Mouse (Mus musculus): ENCODE data around the gene Rtf2. TPM values are rescaled to one million over a fixed set of nuclear protein-coding genes. Genes with fewer than 3 reads are reported as not detected.

The Rtf2 gene
- total RNA-seq, 2 experiments from 2014 or later, result 59.2 to 147 TPM

DNA sequence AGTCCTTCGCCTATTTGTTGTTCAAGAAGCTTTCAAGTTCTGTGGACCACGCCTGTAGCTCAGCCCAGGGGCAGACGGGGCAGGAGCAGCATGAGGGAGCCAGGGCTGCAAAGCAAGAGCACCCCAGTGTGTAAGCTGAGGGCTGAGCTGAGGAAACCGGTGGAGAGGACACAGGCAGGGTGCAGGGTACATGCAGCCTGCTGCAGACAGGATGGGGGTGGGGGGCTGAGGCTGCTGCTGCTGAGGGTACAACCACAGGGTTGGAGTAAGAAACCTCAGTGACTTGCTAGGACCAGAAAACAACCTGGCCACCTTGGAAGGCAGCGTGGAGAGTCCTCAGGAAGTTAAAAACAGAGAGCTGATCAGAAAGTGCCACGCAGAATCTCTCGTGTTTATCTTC lies 39.9 kb downstream of the Rtf2 start:
- no peak for ATAC-seq (replicated peaks; ENCODE audit: poor library complexity, severe bottlenecking)

- ATAC-seq (replicated peaks; ENCODE audit: poor library complexity, severe bottlenecking), result peak; percentile 58
Measured at GRCm38 (mm10) chr2:172481654-172482385, 41.5 kb downstream of the Rtf2 start.

DNA sequence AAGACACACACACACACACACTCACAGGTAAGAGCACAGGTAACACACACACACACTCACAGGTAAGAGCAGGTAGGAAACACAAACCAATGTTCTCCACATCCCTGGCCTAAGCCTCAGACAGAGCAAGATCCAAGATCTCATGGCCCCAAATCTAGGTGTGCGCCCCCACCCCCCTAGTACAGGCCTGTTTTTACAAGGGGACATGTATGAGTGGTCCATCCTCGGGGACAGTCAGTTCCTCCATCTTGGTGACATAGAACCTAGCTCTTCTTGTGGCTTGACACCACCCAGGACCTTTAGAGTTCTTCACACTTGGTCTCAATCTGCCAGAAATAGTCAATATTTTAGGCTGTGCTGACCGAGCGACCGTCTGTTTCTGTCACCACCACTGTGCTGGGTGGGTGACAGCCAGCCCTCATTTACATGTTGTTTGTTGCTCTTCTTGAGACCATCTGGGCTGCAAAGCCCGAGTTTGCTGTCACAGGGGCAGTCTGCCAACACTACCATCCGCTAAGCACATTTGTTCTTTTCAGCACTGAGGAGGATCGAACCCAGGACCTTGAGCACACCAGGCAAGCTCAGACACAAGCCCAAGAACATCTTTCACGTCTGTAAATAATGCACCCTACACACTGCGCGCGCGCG lies 43.5 kb downstream of the Rtf2 start:
- no peak for ATAC-seq (replicated peaks; ENCODE audit: poor library complexity, severe bottlenecking)

- ATAC-seq (replicated peaks; ENCODE audit: poor library complexity, severe bottlenecking), result no peak
Measured at GRCm38 (mm10) chr2:172484696-172485370, 44.5 kb downstream of the Rtf2 start.

DNA sequence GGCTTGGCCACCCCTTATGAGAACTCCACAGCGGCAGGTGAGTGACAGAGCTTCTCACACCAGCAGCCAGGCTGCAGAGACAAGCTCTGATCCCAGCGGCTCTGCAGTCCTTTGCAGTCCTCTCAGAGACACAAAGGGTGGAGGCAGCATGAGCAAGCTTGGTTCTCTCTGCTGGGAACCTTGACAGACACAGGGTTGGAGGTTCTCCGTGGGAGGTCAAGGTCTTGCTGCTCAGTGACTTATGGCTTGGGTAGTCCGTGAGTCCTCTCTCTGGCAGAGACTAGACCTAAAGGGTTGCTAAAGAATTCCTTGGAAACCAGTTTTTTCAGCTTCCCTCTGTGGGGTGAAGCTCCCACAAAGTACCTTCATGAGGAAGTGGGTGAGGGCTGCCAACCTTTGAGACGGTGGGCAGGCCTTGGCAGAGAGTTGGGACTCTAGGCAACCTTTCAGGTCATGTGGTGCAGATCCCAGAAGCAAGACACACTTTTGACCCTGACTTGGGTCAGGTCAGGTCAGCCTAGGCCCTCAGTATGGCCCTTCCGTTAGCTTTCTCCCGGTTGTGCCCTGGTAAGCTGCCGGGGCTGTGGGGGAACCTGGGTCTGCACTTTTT lies 56.5 kb downstream of the Rtf2 start:
- ATAC-seq (replicated peaks; ENCODE audit: poor library complexity, severe bottlenecking), result no peak

- no peak for ATAC-seq (replicated peaks; ENCODE audit: poor library complexity, severe bottlenecking)
Measured at GRCm38 (mm10) chr2:172498823-172499222, 58.5 kb downstream of the Rtf2 start.

GRCm38 (mm10) chr2:172500752-172501316 lies 60.5 kb downstream of the Rtf2 start:
- ATAC-seq (replicated peaks; ENCODE audit: poor library complexity, severe bottlenecking), result no peak

DNA sequence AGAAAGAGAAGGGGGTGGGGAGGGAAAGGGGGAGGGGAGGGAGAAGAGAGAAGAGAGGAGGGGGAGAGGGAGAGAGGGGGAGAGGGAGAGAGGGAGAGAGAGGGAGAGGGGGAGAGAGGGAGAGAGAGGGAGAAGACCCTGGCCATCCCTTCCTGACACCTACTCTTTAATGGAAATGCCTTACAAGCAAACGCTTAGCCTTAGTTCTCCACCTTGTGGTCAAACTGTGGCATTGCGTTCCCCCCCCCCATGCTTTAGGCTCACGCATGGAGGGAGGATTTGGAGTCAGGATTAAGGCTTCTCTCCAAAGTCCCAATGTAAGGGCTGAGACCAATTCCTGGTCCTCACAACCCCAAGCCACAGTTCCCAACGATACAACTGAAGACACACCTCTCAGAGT lies 61.0 kb downstream of the Rtf2 start:
- ATAC-seq (replicated peaks; ENCODE audit: poor library complexity, severe bottlenecking), result peak; percentile 87

DNA sequence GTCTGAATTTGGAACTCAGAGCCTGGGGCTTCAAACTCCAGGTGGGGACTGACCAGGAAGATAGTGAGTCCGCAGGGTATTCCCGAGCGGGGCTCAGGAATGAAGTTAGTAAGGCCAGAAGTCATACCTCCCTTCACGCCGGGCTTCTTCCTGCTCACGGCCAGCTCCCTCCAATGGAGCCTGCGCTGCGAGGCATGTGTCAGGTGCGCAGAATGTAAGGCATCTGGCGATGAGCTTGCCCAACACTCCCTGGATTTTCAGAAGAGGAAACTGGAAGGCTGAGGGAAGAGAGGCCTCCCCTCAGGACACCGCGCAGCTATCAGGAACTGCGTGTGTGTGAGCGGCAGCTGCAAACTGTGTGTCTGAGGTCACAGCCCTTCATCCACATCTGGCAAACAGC lies 61.8 kb downstream of the Rtf2 start:
- ATAC-seq (replicated peaks; ENCODE audit: poor library complexity, severe bottlenecking), result no peak

GRCm38 (mm10) chr2:172506121-172506520 lies 65.8 kb downstream of the Rtf2 start:
- ATAC-seq (replicated peaks; ENCODE audit: poor library complexity, severe bottlenecking), result no peak

DNA sequence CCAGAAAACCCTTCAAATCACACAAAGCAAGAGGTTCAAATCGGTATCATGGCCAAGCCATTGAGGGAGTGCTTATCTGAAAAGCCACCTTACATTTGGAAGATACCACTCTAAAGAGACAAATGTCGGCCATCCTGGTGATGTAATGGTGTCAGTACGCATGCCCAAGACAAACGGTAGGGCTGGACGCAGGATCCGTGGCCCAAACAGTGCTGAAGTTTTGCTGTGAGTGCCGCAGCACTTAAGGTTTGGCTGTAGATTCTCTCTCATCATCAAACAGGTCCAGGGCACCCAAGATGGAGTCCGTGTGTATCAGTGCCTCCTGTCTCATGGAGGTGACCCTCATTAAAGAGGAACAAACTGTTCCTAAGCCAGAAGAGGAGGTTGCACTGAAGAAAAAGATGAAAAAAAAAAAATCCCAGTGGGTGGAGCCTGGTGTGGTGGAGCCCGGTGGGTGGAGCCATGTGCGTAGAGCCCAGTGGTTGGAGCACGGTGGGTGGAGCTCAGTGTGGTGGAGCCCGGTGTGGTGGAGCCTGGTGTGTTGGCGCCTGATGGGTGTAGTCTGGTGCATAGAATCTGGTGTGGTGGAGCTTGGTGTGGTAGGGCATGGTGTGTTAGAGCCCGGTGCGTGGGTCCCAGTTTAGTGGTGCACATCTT lies 69.8 kb downstream of the Rtf2 start:
- ATAC-seq (replicated peaks; ENCODE audit: poor library complexity, severe bottlenecking), result no peak

DNA sequence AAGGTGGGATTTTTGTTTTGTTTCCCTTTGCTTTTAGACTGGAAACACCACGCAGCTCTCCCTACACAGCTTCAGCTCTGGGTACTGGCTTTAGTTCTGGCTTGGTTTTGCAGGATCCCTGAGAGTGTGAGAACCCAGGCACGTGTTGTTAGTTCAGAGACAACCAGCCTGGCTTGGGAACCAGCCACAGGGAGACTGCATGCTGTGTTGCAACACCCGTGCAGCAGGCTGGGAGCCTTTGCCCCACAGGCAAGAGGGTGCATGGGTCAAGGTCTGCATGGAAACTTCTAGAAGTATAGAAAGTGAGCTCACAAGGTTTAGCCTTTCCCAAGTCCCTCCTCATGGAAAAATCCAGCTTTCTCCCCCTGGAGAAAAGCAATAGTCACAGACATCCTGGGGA lies 70.5 kb downstream of the Rtf2 start:
- ATAC-seq (replicated peaks; ENCODE audit: poor library complexity, severe bottlenecking), result no peak

- ATAC-seq (replicated peaks; ENCODE audit: poor library complexity, severe bottlenecking), result no peak
Measured at GRCm38 (mm10) chr2:172516407-172516992, 76.1 kb downstream of the Rtf2 start.

Other genes starting within 250 kb of the Rtf2 start
- gene Mc3r, start 192.1 kb upstream of the Rtf2 start, total RNA-seq (2014; fragmentation: Nextera tagmentation), result not detected in 2 replicates
- gene Mc3r, start 192.1 kb upstream of the Rtf2 start, total RNA-seq (2017), result not detected in 2 replicates
- 3.9 and 4.8 TPM in 2 replicates for gene Fam210b, start 95.0 kb upstream of the Rtf2 start, total RNA-seq (2014; fragmentation: Nextera tagmentation)
- gene Fam210b, start 95.0 kb upstream of the Rtf2 start, total RNA-seq (2017), result 1.4 and 2.8 TPM in 2 replicates
- 18.5 and 36.9 TPM in 2 replicates for gene Aurka, start 70.0 kb upstream of the Rtf2 start, total RNA-seq (2014; fragmentation: Nextera tagmentation)
- gene Aurka, start 70.0 kb upstream of the Rtf2 start, total RNA-seq (2017), result 64.5 and 80.8 TPM in 2 replicates
- gene Cstf1, start 69.9 kb upstream of the Rtf2 start, total RNA-seq (2014; fragmentation: Nextera tagmentation), result 21.5 and 32.6 TPM in 2 replicates
- gene Cstf1, start 69.9 kb upstream of the Rtf2 start, total RNA-seq (2017), result 33.3 and 38.9 TPM in 2 replicates
- 0.41 and 0.64 TPM in 2 replicates for gene Cass4, start 46.8 kb upstream of the Rtf2 start, total RNA-seq (2014; fragmentation: Nextera tagmentation)
- 0.93 and 1.4 TPM in 2 replicates for gene Cass4, start 46.8 kb upstream of the Rtf2 start, total RNA-seq (2017)
- gene Gcnt7, start 18.0 kb downstream of the Rtf2 start, total RNA-seq (2014; fragmentation: Nextera tagmentation), result not detected in 2 replicates
- not detected in 2 replicates for gene Gcnt7, start 18.0 kb downstream of the Rtf2 start, total RNA-seq (2017)
- gene Fam209, start 32.0 kb downstream of the Rtf2 start, total RNA-seq (2014; fragmentation: Nextera tagmentation), result 2.5 and 2.6 TPM in 2 replicates
- 4.3 and 5.4 TPM in 2 replicates for gene Fam209, start 32.0 kb downstream of the Rtf2 start, total RNA-seq (2017)
- gene Tfap2c, start 109.0 kb downstream of the Rtf2 start, total RNA-seq (2014; fragmentation: Nextera tagmentation), result not detected in 2 replicates
- not detected in 2 replicates for gene Tfap2c, start 109.0 kb downstream of the Rtf2 start, total RNA-seq (2017)